Mouse (Mus musculus) hindbrain, embryonic 14.5 days (tissue): ENCODE measurements around the gene Slc19a3. TPM values are rescaled to one million over a fixed set of nuclear protein-coding genes. Genes with fewer than 3 reads are reported as not detected.
A peak's percentile ranks its signal among the peaks of the same experiment; 100 is the strongest.

ENCODE experiments used
- ATAC-seq: fragments of 200-750 bp; cut with Nextera tagmentation; 2 replicates; pipeline ENCODE4 v1.8.0; 2017; ENCODE audit warnings: moderate number of reproducible peaks, mild to moderate bottlenecking, moderate TSS enrichment, moderate library complexity; ENCODE audit not compliant: low FRiP score
- DNase-seq: peaks from one replicate; pipeline ENCODE4 v3.0.0-alpha.2; 2015; ENCODE audit warnings: low spot score
- H3K27ac ChIP-seq: fragments of 300-500 bp; sonication (generic); 2 replicates; pipeline ENCODE4 v1.5.1; 2014; ENCODE audit warnings: mild to moderate bottlenecking, moderate library complexity
- H3K27me3 ChIP-seq: fragments of 300-500 bp; sonication (generic); 2 replicates; pipeline ENCODE4 v1.6.1; 2014; ENCODE audit warnings: mild to moderate bottlenecking, low read length, mixed read lengths; ENCODE audit not compliant: control insufficient read depth, insufficient read depth
- H3K36me3 ChIP-seq: fragments of 300-500 bp; sonication (generic); replicated peaks from 2 replicates; pipeline ENCODE4 v1.6.1; 2014; ENCODE audit not compliant: control insufficient read depth, insufficient read depth
- H3K4me1 ChIP-seq: fragments of 300-500 bp; sonication (generic); replicated peaks from 2 replicates; pipeline ENCODE4 v1.6.1; 2014; ENCODE audit warnings: antibody characterized with exemption, low read length, mixed read lengths; ENCODE audit not compliant: control insufficient read depth, insufficient read depth
- H3K4me2 ChIP-seq: fragments of 300-500 bp; sonication (generic); replicated peaks from 2 replicates; pipeline ENCODE4 v1.6.1; 2014; ENCODE audit warnings: mild to moderate bottlenecking, moderate library complexity
- H3K4me3 ChIP-seq: fragments of 300-500 bp; sonication (generic); replicated peaks from 2 replicates; pipeline ENCODE4 v1.5.1; 2014; ENCODE audit warnings: mild to moderate bottlenecking, low read length
- H3K9ac ChIP-seq: fragments of 300-500 bp; sonication (generic); 2 replicates; pipeline ENCODE4 v1.6.1; 2014
- H3K9me3 ChIP-seq: fragments of 300-500 bp; sonication (generic); 2 replicates; pipeline ENCODE4 v1.6.1; 2016; ENCODE audit warnings: low read length; ENCODE audit not compliant: control insufficient read depth
- WGBS: fragments of 180-500 bp; shearing (Covaris S2); extraction: QIAGEN DNeasy Blood & Tissue Kit; methylation state at CpG from one replicate; pipeline ENCODE4 v1.1.7; 2014; 5-methylcytosine and 5-hydroxymethylcytosine counted together
- polyA plus RNA-seq: library from polyadenylated mRNA; unstranded; fragments of >200 nt; fragmentation: Nextera tagmentation; extraction: Ambion mirVana; gene quantifications from 2 replicates; pipeline ENCODE4 v1.2.1, GENCODE M21; 2014

Gene Slc19a3
- polyA plus RNA-seq, result 0.98 and 1.5 TPM in 2 replicates

DNA sequence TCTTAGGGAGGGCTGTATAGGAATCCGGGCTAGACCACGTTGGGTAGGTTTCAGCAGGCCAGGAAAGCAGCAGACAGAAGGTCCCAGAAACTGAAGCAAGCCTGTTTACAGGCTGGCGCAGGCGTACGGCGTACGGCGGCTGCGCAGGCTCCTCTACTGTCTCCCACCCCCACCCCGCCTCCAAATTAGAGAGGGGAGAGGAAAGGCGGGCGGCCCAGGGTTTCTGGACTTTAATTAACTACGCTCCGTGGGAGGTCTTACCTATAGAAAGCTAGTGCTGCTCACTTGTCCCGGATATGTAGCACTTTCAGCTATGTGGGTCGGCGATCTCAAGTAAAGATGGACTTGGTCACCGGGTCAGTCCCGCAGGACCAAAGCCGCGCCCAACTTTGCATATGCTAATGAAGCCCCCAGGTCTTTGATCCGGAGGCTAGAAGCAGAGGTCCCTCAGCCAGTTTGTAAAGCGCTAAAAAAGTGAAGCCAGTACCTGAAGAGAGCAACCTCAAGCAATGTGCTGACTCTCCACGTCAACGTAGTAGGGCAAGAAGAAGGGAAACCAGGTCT, at the start of gene Slc19a3:
TSS of gene Slc19a3 (minus strand) at position 340 of the 564 bp plus-strand sequence.
- no peaks in the 10 kb centered on the region for H3K36me3 ChIP-seq
- WGBS, result under 1% methylated on average over 25 of the region's 25 CpGs
- peak within 1 kb of the TSS; percentile 65 for H3K4me2 ChIP-seq
- H3K27ac ChIP-seq, result no peak within 1 kb of the TSS
- no peaks in the 10 kb centered on the region for H3K9me3 ChIP-seq
- H3K9ac ChIP-seq, result peak within 1 kb of the TSS; percentile 57
- H3K27me3 ChIP-seq, result no peaks in the 10 kb centered on the region
- peak; percentile 67 for DNase-seq
- H3K4me3 ChIP-seq, result peak within 1 kb of the TSS; percentile 42
- ATAC-seq, result peak; percentile 92
- H3K4me1 ChIP-seq, result 0 out of 2 replicates have a peak, but pooled peaks cover 5% of the 10 kb centered on the region

DNA sequence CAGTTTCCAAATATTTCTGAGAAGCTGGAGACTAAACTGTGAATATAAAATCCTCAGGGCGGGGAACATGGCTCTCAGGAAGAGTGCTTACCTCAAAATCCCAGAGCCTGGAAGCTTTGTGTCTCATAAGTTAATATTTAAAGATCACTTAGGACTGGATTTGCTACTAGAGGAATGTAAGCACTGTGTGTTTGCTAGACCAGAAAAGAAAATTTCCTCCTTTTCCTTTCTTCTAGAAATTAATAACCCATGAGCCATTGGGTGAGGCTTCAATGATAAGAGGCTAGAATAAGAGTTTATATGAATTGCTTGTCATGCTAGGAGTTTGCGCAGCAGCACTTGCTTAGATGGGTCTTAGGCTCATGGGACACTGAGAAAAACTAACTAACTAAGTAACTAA, 46.5 kb upstream of the Slc19a3 start:
- H3K4me3 ChIP-seq, result no peak overlapping the region
- H3K4me1 ChIP-seq, result no peaks in the 10 kb centered on the region
- H3K36me3 ChIP-seq, result no peaks in the 10 kb centered on the region
- DNase-seq (no peak), ATAC-seq (no peak)
- H3K9ac ChIP-seq, result no peak overlapping the region
- no peaks in the 10 kb centered on the region for H3K9me3 ChIP-seq
- no peaks in the 10 kb centered on the region for H3K27me3 ChIP-seq
- WGBS, result 93% methylated on average over 2 of the region's 2 CpGs
- H3K27ac ChIP-seq, result no peak overlapping the region
- no peak overlapping the region for H3K4me2 ChIP-seq

DNA sequence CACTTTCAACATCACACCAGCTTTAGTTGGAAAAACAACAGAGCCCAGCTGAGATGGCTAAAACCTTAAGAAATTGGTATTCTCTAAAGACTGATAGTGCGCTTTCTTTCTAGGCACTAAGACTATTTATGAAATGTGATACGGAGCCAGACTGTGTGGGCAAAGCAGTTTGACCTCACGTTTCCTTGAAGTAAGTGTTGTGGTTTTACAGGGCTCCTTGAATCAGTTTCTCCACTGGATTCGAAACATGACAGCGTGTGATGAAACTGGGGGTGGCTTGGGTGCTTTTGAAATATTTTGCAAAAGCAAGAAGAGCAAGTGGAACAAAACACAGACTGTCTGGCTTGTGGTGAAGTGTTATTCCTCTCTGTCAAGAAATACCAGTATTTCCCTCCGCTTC, 38.8 kb upstream of the Slc19a3 start:
- H3K27ac ChIP-seq, result no peak overlapping the region
- DNase-seq, result no peak
- H3K9ac ChIP-seq, result no peak overlapping the region
- no peaks in the 10 kb centered on the region for H3K27me3 ChIP-seq
- no peaks in the 10 kb centered on the region for H3K36me3 ChIP-seq
- no peak for ATAC-seq
- H3K4me2 ChIP-seq, result no peak overlapping the region
- WGBS, result 88% methylated on average over 6 of the region's 6 CpGs
- H3K4me1 ChIP-seq, result no peaks in the 10 kb centered on the region
- H3K4me3 ChIP-seq, result no peak overlapping the region
- no peaks in the 10 kb centered on the region for H3K9me3 ChIP-seq

DNA sequence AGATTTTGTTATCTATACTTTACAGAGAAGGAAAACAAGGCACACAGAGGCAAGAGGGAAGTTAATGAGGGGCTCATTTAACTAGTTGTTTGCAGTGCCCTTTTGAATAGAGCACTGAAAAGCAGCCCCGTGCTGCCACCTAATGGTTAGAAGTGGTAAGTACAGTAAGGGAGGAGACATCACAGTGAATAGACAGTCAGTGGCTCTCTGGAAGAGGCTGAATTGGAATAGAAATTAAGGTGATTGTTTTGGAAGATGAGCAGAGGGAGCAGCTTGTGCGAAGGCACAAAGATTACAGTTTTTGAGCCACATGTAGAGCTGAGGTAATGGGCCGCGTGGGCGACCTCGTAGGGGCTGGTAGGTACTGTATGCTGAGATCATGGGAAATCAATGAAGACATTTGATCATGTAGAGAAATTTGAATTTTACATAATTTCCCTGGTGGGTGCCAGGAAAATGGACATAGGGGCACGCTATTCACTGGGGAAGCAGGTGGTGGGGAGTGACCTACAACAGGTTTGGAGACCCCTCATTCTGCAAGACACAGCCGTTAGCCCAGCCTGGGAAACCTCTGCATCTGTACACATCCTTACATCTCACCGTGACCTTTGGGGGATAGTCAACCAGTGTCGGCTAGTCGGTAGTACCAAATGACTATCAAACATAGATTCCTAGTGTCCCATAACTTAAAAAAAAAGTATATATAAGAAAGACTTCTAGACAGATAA, 38.1 kb upstream of the Slc19a3 start:
- Histone ChIP-seq H3K4me3 (peak overlapping the region; percentile 15), H3K27ac (no peak overlapping the region), H3K4me1 (no peaks in the 10 kb centered on the region), H3K4me2 (peak overlapping the region; percentile 43), H3K9me3 (no peaks in the 10 kb centered on the region), H3K36me3 (no peaks in the 10 kb centered on the region), H3K27me3 (no peaks in the 10 kb centered on the region), H3K9ac (peak overlapping the region; percentile 16; the same call in 1 of the 2 replicates)
- 47% methylated on average over 11 of the region's 11 CpGs for WGBS
- peak; percentile 93 for ATAC-seq
- DNase-seq, result peak; percentile 88

DNA sequence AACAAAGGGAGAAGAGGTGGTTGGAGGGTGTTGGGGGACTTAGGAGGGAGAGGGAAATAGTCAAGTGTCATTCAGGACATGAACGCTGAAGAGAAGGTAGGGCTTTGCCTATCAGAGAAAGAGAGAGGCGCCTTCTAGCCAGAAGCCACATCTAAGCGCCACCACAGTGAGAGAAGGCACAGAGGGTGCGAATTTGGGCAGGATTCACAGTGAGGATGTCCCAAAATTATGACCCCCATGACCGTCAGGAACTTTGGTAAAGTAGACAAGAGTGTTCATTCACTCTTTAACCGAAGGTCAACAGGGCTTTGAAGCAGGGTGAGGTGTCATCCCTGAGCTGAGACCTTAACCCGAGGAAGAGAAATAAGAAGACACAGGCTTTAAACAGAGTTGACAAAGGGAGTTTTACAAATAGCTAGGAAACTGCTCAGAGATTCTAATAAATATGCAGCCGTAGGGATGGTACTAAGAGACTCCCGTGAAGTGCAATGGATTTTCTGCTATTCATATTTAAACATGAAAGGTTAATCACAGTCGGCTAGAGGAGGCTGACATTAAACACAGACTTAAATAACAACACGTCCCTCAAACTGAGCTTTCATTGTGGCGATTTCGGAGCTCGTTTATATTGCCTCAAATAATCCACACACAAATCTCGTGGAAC, 37.4 kb upstream of the Slc19a3 start:
- DNase-seq, result no peak
- peak overlapping the region; percentile 16; the same call in 1 of the 2 replicates for H3K9ac ChIP-seq
- peak; percentile 72 for ATAC-seq
- H3K27me3 ChIP-seq, result no peaks in the 10 kb centered on the region
- H3K27ac ChIP-seq, result no peak overlapping the region
- 40% methylated on average over 15 of the region's 15 CpGs for WGBS
- peak overlapping the region; percentile 43 for H3K4me2 ChIP-seq
- peak overlapping the region; percentile 15 for H3K4me3 ChIP-seq
- H3K9me3 ChIP-seq, result no peaks in the 10 kb centered on the region
- H3K36me3 ChIP-seq, result no peaks in the 10 kb centered on the region
- no peaks in the 10 kb centered on the region for H3K4me1 ChIP-seq

DNA sequence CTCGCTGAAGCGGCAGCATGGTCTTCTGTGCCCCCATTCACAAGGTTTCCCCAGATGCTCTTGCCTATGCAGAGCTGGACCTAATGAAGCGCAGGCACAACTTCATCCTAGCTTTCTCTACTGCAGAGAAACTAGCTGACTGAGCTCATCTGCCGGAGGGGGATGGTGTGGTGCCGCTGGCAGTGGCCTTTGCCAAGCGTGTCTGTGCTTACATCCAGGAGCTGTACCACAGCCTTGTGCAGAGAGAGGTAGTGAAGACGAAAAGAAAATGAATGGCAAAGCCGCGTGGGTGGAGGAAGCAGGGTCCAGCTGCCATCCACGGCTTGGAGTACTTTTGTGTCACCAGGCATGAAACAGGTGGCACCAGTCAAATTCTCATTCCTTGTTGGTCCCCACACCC, 29.0 kb upstream of the Slc19a3 start:
- H3K4me2 ChIP-seq, result no peak overlapping the region
- H3K4me3 ChIP-seq, result no peak overlapping the region
- no peak for DNase-seq
- no peaks in the 10 kb centered on the region for H3K4me1 ChIP-seq
- WGBS, result 90% methylated on average over 10 of the region's 10 CpGs
- no peak overlapping the region for H3K9ac ChIP-seq
- no peak for ATAC-seq
- no peaks in the 10 kb centered on the region for H3K36me3 ChIP-seq
- H3K27me3 ChIP-seq, result no peaks in the 10 kb centered on the region
- H3K9me3 ChIP-seq, result no peaks in the 10 kb centered on the region
- H3K27ac ChIP-seq, result no peak overlapping the region

DNA sequence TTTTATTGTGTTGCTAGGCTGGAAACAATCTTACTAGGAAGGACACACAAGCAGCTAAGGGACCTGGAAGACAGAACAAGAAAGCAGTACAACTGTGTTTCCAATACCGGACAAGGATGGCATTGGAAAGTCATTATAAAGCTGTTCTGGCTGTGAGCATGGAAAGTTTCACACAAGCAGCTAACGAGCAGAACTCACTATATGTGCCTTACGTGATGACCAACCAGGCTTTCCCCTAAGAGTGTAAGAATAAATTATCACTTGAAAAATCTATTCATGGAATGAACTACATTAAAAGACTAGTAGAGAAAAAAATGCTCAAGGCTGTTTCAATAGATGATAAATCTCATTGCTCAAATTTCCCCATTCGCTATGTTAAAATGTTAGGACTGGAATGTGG, 28.3 kb upstream of the Slc19a3 start:
- Histone ChIP-seq H3K4me2 (no peak overlapping the region), H3K9me3 (no peaks in the 10 kb centered on the region), H3K27me3 (no peaks in the 10 kb centered on the region), H3K4me1 (no peaks in the 10 kb centered on the region), H3K27ac (no peak overlapping the region), H3K36me3 (no peaks in the 10 kb centered on the region), H3K4me3 (no peak overlapping the region), H3K9ac (no peak overlapping the region)
- WGBS, result 95% methylated on average over 4 of the region's 4 CpGs
- DNase-seq, result no peak
- no peak for ATAC-seq

DNA sequence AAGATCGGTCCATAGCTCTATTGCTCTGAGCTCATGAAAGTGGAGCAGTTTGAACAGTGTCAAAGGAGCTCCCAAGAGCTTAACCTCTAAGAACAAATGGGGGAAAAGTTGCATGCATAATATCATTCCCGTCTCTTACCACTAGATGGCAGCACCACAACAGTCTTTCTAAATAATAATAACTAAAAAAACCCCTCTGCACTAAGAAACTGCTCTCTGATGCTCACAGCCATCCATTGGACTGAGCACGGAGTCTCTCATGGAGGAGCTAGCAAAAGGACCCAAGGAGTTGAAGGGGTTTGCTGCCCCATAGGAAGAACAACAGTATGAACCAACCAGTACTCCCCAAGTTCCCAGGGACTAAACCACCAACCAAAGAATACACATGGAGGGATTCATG, 26.6 kb upstream of the Slc19a3 start:
- Histone ChIP-seq H3K9ac (no peak overlapping the region), H3K4me2 (no peak overlapping the region), H3K27ac (no peak overlapping the region), H3K27me3 (no peaks in the 10 kb centered on the region), H3K36me3 (no peaks in the 10 kb centered on the region), H3K9me3 (no peaks in the 10 kb centered on the region), H3K4me3 (no peak overlapping the region), H3K4me1 (no peaks in the 10 kb centered on the region)
- ATAC-seq, result no peak
- 31% methylated on average over 3 of the region's 3 CpGs for WGBS
- DNase-seq, result peak; percentile 65

DNA sequence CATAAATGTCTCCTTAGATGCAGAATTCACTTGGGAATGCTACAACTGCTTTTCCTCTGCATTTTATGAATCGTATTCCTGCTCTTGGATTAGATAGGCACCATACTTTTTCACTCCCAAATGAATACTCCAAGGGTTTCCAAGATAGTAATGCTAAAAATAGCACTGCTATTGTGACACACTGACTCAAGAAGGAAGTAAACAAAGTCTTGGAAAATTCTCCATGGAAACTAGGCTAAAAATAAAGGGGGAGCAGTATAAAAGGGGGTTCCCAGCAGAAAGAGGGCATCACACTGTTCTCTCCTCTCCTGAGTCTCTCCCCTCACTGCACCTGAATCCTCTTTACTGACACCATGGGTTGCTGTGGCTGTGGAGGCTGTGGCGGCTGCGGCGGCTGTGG, 22.4 kb upstream of the Slc19a3 start, which contains the start of gene Krtap28-13:
TSS of gene Krtap28-13 (plus strand) at position 288 of the 400 bp plus-strand sequence.
- Histone ChIP-seq H3K4me2 (no peak within 1 kb of the TSS), H3K36me3 (no peaks in the 10 kb centered on the region), H3K9me3 (no peaks in the 10 kb centered on the region), H3K4me3 (no peak within 1 kb of the TSS), H3K9ac (no peak within 1 kb of the TSS), H3K27ac (no peak within 1 kb of the TSS), H3K4me1 (no peaks in the 10 kb centered on the region), H3K27me3 (no peaks in the 10 kb centered on the region)
- 95% methylated on average over 4 of the region's 4 CpGs for WGBS
- no peak for ATAC-seq
- no peak for DNase-seq
